Mouse (Mus musculus) kidney, postnatal 10 days (tissue): ENCODE data around the gene Nutf2-ps1.
"Not testable (repeated sequence)": the region's sequence is repeated elsewhere in the genome, so short reads cannot be mapped to it uniquely, and the experiment has no call there.

Experiments
- DNase-seq: peaks from one replicate; pipeline ENCODE4 v3.0.0; 2021; ENCODE audit warnings: mixed read lengths

Nutf2-ps1 gene

GRCm38 (mm10) chr19:53588968-53589367 is at the start of gene Nutf2-ps1:
TSS of gene Nutf2-ps1 (minus strand) at chr19:53589068.
- DNase-seq = not testable (repeated sequence)

- no peak for DNase-seq
These were observed 49.2 kb upstream of the Nutf2-ps1 start for GRCm38 (mm10) chr19:53638041-53638440.

- no peak for DNase-seq
These were observed 32.8 kb upstream of the Nutf2-ps1 start for GRCm38 (mm10) chr19:53621681-53622080.

GRCm38 (mm10) chr19:53608921-53609320 is 20.1 kb upstream of the Nutf2-ps1 start:
- DNase-seq = no peak

- no peak for DNase-seq
These were observed 12.4 kb upstream of the Nutf2-ps1 start for GRCm38 (mm10) chr19:53601363-53601655.

- peak; percentile 76 for DNase-seq
These were observed 11.9 kb upstream of the Nutf2-ps1 start for GRCm38 (mm10) chr19:53600549-53601362.

GRCm38 (mm10) chr19:53599757-53600539 is 11.1 kb upstream of the Nutf2-ps1 start, which contains the start of gene Smc3:
TSS of gene Smc3 (plus strand) at chr19:53600398.
- peak; percentile 100 for DNase-seq

- no peak for DNase-seq
These were observed 8.0 kb upstream of the Nutf2-ps1 start for GRCm38 (mm10) chr19:53596723-53597474.

GRCm38 (mm10) chr19:53587686-53588085 is 1.2 kb downstream of the Nutf2-ps1 start:
- DNase-seq = not testable (repeated sequence)

- DNase-seq = not testable (repeated sequence)
These were observed 8.6 kb downstream of the Nutf2-ps1 start for GRCm38 (mm10) chr19:53580271-53580670.

- peak; percentile 77 for DNase-seq
These were observed 10.1 kb downstream of the Nutf2-ps1 start for GRCm38 (mm10) chr19:53578597-53579252.

GRCm38 (mm10) chr19:53577025-53577800 is 11.7 kb downstream of the Nutf2-ps1 start:
- peak; percentile 51 for DNase-seq

GRCm38 (mm10) chr19:53576061-53576460 is 12.8 kb downstream of the Nutf2-ps1 start:
- DNase-seq = peak; percentile 4

GRCm38 (mm10) chr19:53575296-53576010 is 13.4 kb downstream of the Nutf2-ps1 start:
- peak; percentile 4 for DNase-seq

- no peak for DNase-seq
These were observed 14.3 kb downstream of the Nutf2-ps1 start for GRCm38 (mm10) chr19:53574546-53574945.

GRCm38 (mm10) chr19:53574131-53574530 is 14.7 kb downstream of the Nutf2-ps1 start:
- DNase-seq = peak; percentile 3

GRCm38 (mm10) chr19:53573151-53573550 is 15.7 kb downstream of the Nutf2-ps1 start:
- peak; percentile 2 for DNase-seq

- peak; percentile 1 for DNase-seq
These were observed 16.3 kb downstream of the Nutf2-ps1 start for GRCm38 (mm10) chr19:53572607-53573006.

- DNase-seq = no peak
These were observed 17.1 kb downstream of the Nutf2-ps1 start for GRCm38 (mm10) chr19:53571501-53572428.

GRCm38 (mm10) chr19:53571056-53571455 is 17.8 kb downstream of the Nutf2-ps1 start:
- no peak for DNase-seq
